Mouse (Mus musculus): ENCODE data around the gene Sh3rf1. TPM values are rescaled to one million over a fixed set of nuclear protein-coding genes. Genes with fewer than 3 reads are reported as not detected.
A peak's percentile ranks its signal among the peaks of the same experiment; 100 is the strongest.

Gene Sh3rf1
- polyA plus RNA-seq, 1 experiment from 2014 or later = 9.1 TPM

GRCm38 (mm10) chr8:61275463-61276356 is 52.0 kb downstream of the Sh3rf1 start:
- H3K27ac ChIP-seq = peak overlapping the region; percentile 18; the same call in 1 of the 2 replicates
- no peak overlapping the region for H3K9ac ChIP-seq (replicated peaks)
- no peak for ATAC-seq (ENCODE audit: insufficient number of reproducible peaks, insufficient read depth, low FRiP score, low TSS enrichment, low read depth)
- 67% methylated on average over 11 of the region's 11 CpGs for WGBS
- no peak overlapping the region for H3K4me2 ChIP-seq
- no peak overlapping the region for H3K4me3 ChIP-seq (replicated peaks)
- no peaks in the 10 kb centered on the region for H3K36me3 ChIP-seq
- peaks cover 34% of the 10 kb centered on the region for H3K4me1 ChIP-seq (replicated peaks)
- no peaks in the 10 kb centered on the region for H3K9me3 ChIP-seq
- no peaks in the 10 kb centered on the region for H3K27me3 ChIP-seq

- Histone ChIP-seq H3K9ac (replicated peaks) (no peak overlapping the region), H3K36me3 (no peaks in the 10 kb centered on the region), H3K27ac (no peak overlapping the region), H3K9me3 (no peaks in the 10 kb centered on the region), H3K4me3 (replicated peaks) (no peak overlapping the region), H3K27me3 (no peaks in the 10 kb centered on the region), H3K4me2 (no peak overlapping the region), H3K4me1 (replicated peaks) (peaks cover 34% of the 10 kb centered on the region)
- ATAC-seq (ENCODE audit: insufficient number of reproducible peaks, insufficient read depth, low FRiP score, low TSS enrichment, low read depth) = no peak
- 85% methylated on average over 5 of the region's 5 CpGs for WGBS
Observed at GRCm38 (mm10) chr8:61276397-61276796, 52.7 kb downstream of the Sh3rf1 start.

- H3K9me3 ChIP-seq = no peaks in the 10 kb centered on the region
- H3K27ac ChIP-seq = no peak overlapping the region
- no peak overlapping the region for H3K4me2 ChIP-seq
- ATAC-seq (ENCODE audit: insufficient number of reproducible peaks, insufficient read depth, low FRiP score, low TSS enrichment, low read depth) = no peak
- H3K9ac ChIP-seq (replicated peaks) = no peak overlapping the region
- no peaks in the 10 kb centered on the region for H3K36me3 ChIP-seq
- WGBS = 85% methylated on average over 10 of the region's 10 CpGs
- H3K27me3 ChIP-seq = no peaks in the 10 kb centered on the region
- no peak overlapping the region for H3K4me3 ChIP-seq (replicated peaks)
- peaks cover 38% of the 10 kb centered on the region for H3K4me1 ChIP-seq (replicated peaks)
Observed at GRCm38 (mm10) chr8:61279030-61279429, 55.4 kb downstream of the Sh3rf1 start.

- no peak for ATAC-seq (ENCODE audit: insufficient number of reproducible peaks, insufficient read depth, low FRiP score, low TSS enrichment, low read depth)
- WGBS = 50% methylated on average over 10 of the region's 10 CpGs
- no peaks in the 10 kb centered on the region for H3K27me3 ChIP-seq
- H3K9me3 ChIP-seq = no peaks in the 10 kb centered on the region
- H3K9ac ChIP-seq (replicated peaks) = no peak overlapping the region
- no peak overlapping the region for H3K4me3 ChIP-seq (replicated peaks)
- H3K36me3 ChIP-seq = no peaks in the 10 kb centered on the region
- H3K27ac ChIP-seq = no peak overlapping the region
- no peak overlapping the region for H3K4me2 ChIP-seq
- peaks cover 54% of the 10 kb centered on the region for H3K4me1 ChIP-seq (replicated peaks)
Observed at GRCm38 (mm10) chr8:61282303-61283168, 58.9 kb downstream of the Sh3rf1 start.

DNA sequence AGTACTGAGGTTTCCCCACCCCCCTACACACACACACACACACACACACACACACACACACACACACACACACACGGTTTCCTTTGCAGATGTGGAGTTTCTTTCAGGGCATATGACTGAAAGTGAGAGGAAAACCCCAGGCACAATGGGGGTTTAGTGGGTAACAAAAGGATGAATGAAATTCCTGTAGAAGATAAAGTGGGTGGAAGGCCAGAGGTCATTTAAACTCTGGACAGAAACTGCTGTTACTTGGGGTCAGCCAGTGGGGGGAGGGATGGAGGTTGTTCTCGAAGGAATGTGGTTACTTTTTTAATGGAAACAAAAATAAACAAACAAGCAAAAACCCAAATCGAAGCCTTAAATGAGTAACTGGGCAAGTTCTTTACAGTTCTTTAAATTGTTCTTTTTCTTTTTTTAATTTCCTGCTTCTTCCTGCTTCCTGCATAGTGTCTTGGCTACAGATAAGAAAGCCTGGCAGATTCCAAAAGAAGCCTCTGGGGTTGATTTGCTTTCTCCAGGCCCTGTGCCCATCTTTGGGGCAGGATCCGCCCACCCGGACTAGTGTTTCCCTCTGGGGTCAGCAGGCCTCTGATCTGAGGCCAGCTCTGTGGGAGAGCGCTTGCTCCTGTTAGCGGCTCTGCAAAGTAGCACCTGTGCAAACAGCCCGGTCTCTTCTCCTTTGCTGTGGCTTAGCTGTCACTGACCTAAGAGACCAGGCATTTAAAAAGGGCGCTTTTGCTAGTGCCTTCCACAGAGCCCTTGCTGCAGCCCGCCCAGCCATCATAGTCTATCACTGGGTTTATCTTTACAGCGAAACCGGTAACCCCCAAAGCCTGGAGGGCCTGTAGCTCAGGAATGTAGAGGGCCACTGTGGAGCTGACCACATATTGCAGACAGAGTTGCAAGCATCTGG is 59.8 kb downstream of the Sh3rf1 start:
- no peaks in the 10 kb centered on the region for H3K9me3 ChIP-seq
- H3K4me1 ChIP-seq (replicated peaks) = peaks cover 61% of the 10 kb centered on the region
- peak overlapping the region; percentile 59 for H3K27ac ChIP-seq
- H3K27me3 ChIP-seq = no peaks in the 10 kb centered on the region
- no peak overlapping the region for H3K9ac ChIP-seq (replicated peaks)
- H3K4me3 ChIP-seq (replicated peaks) = no peak overlapping the region
- 6% methylated on average over 12 of the region's 12 CpGs for WGBS
- ATAC-seq (ENCODE audit: insufficient number of reproducible peaks, insufficient read depth, low FRiP score, low TSS enrichment, low read depth) = no peak
- no peaks in the 10 kb centered on the region for H3K36me3 ChIP-seq
- no peak overlapping the region; the same call in 1 of the 2 replicates for H3K4me2 ChIP-seq

GRCm38 (mm10) chr8:61285896-61286295 is 62.2 kb downstream of the Sh3rf1 start:
- no peak for ATAC-seq (ENCODE audit: insufficient number of reproducible peaks, insufficient read depth, low FRiP score, low TSS enrichment, low read depth)
- Histone ChIP-seq H3K4me2 (peak overlapping the region; percentile 38), H3K9ac (replicated peaks) (no peak overlapping the region), H3K27ac (peak overlapping the region; percentile 46; the same call in 1 of the 2 replicates), H3K4me1 (replicated peaks) (peaks cover 73% of the 10 kb centered on the region), H3K9me3 (no peaks in the 10 kb centered on the region), H3K4me3 (replicated peaks) (no peak overlapping the region), H3K36me3 (no peaks in the 10 kb centered on the region), H3K27me3 (no peaks in the 10 kb centered on the region)
- WGBS = 10% methylated on average over 7 of the region's 7 CpGs

DNA sequence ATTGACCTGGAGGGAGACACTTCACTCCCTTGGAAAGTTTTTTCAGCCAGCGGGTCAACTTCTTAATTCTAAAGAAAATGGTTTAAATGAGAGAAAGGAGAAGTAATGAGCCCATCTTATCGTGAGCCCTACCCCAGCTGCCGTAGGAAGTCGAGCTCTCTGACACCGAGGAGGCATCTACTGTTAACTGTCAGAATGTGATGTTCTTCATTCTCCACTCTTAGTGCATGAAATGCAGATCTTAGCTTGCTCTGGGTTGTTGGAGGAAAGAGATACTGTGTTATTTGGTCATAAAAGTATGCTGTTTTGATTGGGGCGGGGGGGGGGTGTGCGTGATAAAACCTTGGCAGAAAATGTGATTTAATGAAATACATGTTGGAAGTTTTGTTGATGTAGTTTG is 62.7 kb downstream of the Sh3rf1 start:
- H3K4me3 ChIP-seq (replicated peaks) = no peak overlapping the region
- no peaks in the 10 kb centered on the region for H3K36me3 ChIP-seq
- no peak overlapping the region for H3K9ac ChIP-seq (replicated peaks)
- H3K4me1 ChIP-seq (replicated peaks) = peaks cover 73% of the 10 kb centered on the region
- no peaks in the 10 kb centered on the region for H3K9me3 ChIP-seq
- ATAC-seq (ENCODE audit: insufficient number of reproducible peaks, insufficient read depth, low FRiP score, low TSS enrichment, low read depth) = no peak
- peak overlapping the region; percentile 38 for H3K4me2 ChIP-seq
- peak overlapping the region; percentile 46; the same call in 1 of the 2 replicates for H3K27ac ChIP-seq
- 36% methylated on average over 7 of the region's 7 CpGs for WGBS
- H3K27me3 ChIP-seq = no peaks in the 10 kb centered on the region

- Histone ChIP-seq H3K27ac (peak overlapping the region; percentile 46), H3K4me1 (replicated peaks) (peaks cover 73% of the 10 kb centered on the region), H3K4me2 (peak overlapping the region; percentile 38), H3K27me3 (no peaks in the 10 kb centered on the region), H3K4me3 (replicated peaks) (no peak overlapping the region), H3K9me3 (no peaks in the 10 kb centered on the region), H3K36me3 (no peaks in the 10 kb centered on the region), H3K9ac (replicated peaks) (no peak overlapping the region)
- ATAC-seq (ENCODE audit: insufficient number of reproducible peaks, insufficient read depth, low FRiP score, low TSS enrichment, low read depth) = no peak
- WGBS = 40% methylated on average over 14 of the region's 14 CpGs
Observed at GRCm38 (mm10) chr8:61286795-61287385, 63.2 kb downstream of the Sh3rf1 start.

DNA sequence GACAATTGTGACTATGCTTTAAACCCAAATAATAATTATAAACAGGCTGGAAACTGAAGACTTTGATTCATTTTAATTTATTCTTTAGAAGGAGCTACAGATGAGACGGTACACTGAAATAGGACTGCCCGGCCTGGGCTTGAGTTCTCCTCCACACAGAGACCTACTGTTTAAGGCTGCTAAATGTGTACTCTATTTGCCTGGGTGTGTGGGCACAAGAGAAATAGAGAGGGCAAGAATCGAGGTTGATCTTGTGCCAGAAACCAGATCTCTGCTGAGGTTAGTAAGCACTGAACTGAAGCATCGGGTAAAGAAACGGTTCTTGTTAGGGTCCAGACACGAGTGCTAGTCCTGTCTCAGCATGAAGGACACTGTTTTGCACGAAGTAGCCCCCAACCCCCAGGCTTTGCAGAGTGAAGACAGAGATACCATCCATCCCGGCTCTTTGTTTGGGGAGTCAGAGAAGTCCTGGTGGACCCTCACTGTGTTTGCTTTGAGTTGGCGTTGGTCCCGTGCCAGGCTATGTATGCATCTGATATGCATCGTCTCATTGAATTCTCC is 64.4 kb downstream of the Sh3rf1 start:
- H3K36me3 ChIP-seq = no peaks in the 10 kb centered on the region
- 83% methylated on average over 11 of the region's 11 CpGs for WGBS

DNA sequence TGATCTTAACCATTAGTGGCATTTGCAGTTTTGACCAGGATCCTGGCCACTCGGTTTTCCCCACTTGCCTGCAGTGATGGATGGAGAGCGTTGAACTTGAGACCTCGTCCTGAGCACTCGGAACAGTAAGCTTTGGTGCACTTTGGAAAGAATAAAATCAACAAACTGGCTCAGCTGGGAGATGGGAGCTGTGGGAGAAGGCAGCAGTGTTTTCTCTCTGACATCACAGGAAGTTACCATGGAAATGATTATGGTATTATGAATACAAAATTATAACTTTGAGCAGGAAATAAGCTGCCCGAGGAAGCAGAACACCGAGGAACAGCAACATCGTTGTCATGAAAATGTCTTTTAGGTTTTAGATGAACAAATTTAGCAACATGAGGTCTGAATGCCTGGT is 65.0 kb downstream of the Sh3rf1 start:
- no peak for ATAC-seq (ENCODE audit: insufficient number of reproducible peaks, insufficient read depth, low FRiP score, low TSS enrichment, low read depth)
- H3K36me3 ChIP-seq = no peaks in the 10 kb centered on the region
- H3K4me2 ChIP-seq = no peak overlapping the region
- 55% methylated on average over 7 of the region's 7 CpGs for WGBS
- peak overlapping the region; percentile 59 for H3K27ac ChIP-seq
- H3K9me3 ChIP-seq = no peaks in the 10 kb centered on the region
- no peak overlapping the region for H3K4me3 ChIP-seq (replicated peaks)
- no peak overlapping the region for H3K9ac ChIP-seq (replicated peaks)
- no peaks in the 10 kb centered on the region for H3K27me3 ChIP-seq
- H3K4me1 ChIP-seq (replicated peaks) = peaks cover 59% of the 10 kb centered on the region

More for the DNA sequence above, 64.4 kb downstream of the Sh3rf1 start:
- Histone ChIP-seq H3K4me1 (replicated peaks) (peaks cover 65% of the 10 kb centered on the region), H3K27me3 (no peaks in the 10 kb centered on the region), H3K9me3 (no peaks in the 10 kb centered on the region), H3K27ac (peak overlapping the region; percentile 59), H3K4me3 (replicated peaks) (no peak overlapping the region), H3K4me2 (no peak overlapping the region), H3K9ac (replicated peaks) (no peak overlapping the region)
- ATAC-seq (ENCODE audit: insufficient number of reproducible peaks, insufficient read depth, low FRiP score, low TSS enrichment, low read depth) = no peak

Measured in limb, embryonic 12.5 days (tissue).